Mouse (Mus musculus) spleen, adult 2 months (tissue): ENCODE data around the gene Chmp3.

Experiments
- CTCF ChIP-seq: fragments of 200-500 bp; IDR thresholded peaks from 2 replicates; pipeline ENCODE4 v1.5.1; 2011; ENCODE audit warnings: mild to moderate bottlenecking, inconsistent platforms; ENCODE audit not compliant: insufficient read depth, insufficient read length, insufficient replicate concordance; ENCODE audit errors: extremely low read depth
- POLR2A ChIP-seq: fragments of 200-500 bp; IDR thresholded peaks from 2 replicates; pipeline ENCODE4 v1.6.1; 2011; ENCODE audit warnings: low read depth, low read length, inconsistent platforms

DNA sequence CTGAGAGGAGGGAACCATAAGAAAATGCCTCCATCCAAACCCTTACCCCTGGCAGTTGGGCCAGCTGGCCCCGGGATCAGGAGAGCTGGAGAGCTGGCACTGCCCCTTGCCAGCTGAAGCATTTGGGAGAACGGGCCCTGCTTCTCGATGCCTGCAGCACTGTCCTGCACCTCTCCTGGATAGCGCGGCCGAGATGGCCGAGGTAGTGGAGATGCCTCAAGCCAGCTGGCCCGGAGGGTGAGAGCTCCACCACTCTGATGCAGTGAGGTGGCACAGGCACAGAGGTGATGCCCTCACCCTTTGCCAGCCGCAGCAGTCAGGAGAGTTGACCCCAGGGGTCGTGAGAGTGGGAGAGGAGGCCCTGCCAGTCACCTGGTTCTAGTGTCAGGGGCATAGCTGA lies 16.5 kb upstream of the Chmp3 start:
- no peak for TF ChIP-seq CTCF
- no peak for TF ChIP-seq POLR2A
